Mouse (Mus musculus) heart, postnatal 14 days (tissue): ENCODE results near the gene Ptov1. TPM values are rescaled to one million over a fixed set of nuclear protein-coding genes. Genes with fewer than 3 reads are reported as not detected.
A peak's percentile ranks its signal among the peaks of the same experiment; 100 is the strongest.

Source experiments
- DNase-seq, 2 experiments: peaks; one replicate each; pipeline ENCODE4 v3.0.0; 2021 to 2022
- intact Hi-C: fragments of 180-260 bp; cut with DNase I; formaldehyde crosslinking; loops from one replicate; pipeline ENCODE4 v1.15.1; 2025
- total RNA-seq, 2 experiments: library from RNA; stranded (reverse); gene quantifications; 2 replicates each; pipeline ENCODE4 v1.2.3; 2021

Ptov1 gene
- total RNA-seq, 2 experiments from 2014 or later, result 149 to 160 TPM

- intact Hi-C loops, result loop anchor here (2.0 kb wide), 1 partner anchor 31 kb away; the partner anchor contains the start of genes Atf5, Il4i1 and Nup62
- DNase-seq, result no peak
Observed at GRCm38 (mm10) chr7:44847772-44848171, 21.8 kb downstream of the Ptov1 start.

DNA sequence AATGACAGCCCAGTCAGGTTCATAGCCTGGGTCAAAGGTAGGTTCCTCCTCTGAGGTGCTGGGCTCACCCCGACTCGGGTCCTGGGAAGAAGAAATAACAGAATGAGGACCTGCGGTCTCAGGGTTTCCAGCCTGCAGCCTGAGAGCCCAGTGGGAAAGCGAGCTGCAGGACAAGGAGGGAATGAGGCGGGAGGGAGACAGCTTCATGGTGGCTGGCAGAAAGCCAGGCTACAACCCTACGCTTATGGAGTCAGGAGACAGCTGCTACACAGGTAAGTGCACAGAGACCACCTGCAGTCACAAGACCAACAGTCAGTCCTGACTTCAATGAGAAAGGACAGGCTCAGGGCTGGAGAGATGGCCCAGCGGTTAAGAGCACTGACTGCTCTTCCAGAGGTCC, 22.8 kb downstream of the Ptov1 start:
- intact Hi-C loops, result no loop called here
- no peak for DNase-seq

DNA sequence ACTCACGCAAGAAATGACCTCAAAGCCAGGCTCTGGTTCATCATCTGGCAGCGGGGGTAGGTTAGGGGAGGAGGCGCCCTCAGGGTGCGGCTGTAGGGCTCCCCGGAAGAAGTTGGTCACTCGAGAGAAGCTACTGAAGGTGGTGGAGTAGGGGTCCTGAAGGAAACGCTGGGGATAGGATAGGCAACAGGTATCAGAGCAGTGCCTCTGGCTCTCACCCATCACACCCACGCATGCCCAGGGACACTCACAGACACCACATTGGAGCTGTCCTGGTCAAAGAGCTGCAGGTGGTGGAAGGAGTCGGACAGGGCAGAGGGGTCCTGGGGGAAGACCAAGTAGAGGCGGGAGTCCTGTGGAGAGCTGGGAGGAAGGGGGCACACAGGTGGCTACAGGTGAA, 24.6 kb downstream of the Ptov1 start:
- intact Hi-C loops, result no loop called here
- no peak for DNase-seq

GRCm38 (mm10) chr7:44841825-44842463, 27.6 kb downstream of the Ptov1 start:
- intact Hi-C loops, result no loop called here
- no peak for DNase-seq

GRCm38 (mm10) chr7:44840426-44840825, 29.2 kb downstream of the Ptov1 start:
- no peak for DNase-seq

DNA sequence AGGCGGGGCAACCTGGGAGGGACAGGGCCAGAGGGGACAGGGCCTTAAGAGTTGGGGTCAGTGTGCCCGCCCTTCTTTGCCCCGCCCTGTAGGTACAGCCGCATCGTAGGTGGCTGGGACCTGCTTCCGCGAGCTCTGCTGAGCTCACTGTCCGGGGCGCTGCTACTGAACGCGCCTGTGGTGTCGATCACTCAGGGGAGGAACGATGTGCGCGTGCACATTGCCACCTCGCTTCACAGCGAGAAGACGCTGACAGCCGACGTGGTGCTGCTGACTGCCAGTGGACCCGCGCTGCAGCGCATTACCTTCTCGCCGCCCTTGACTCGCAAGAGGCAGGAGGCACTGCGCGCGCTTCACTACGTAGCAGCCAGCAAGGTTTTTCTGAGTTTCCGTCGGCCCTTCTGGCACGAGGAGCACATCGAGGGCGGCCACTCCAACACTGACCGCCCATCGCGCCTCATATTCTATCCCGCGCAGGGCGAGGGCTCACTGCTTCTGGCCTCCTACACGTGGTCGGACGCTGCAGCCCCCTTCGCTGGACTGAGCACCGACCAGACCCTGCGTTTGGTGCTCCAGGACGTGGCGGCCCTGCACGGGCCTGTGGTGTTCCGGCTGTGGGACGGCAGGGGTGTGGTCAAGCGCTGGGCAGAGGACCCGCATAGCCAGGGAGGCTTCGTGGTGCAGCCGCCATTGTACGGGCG, 29.9 kb downstream of the Ptov1 start:
- intact Hi-C loops, result no loop called here
- DNase-seq, result peak; percentile 34 to 52

More at GRCm38 (mm10) chr7:44840426-44840825, 29.2 kb downstream of the Ptov1 start:
- intact Hi-C loops, result no loop called here

DNA sequence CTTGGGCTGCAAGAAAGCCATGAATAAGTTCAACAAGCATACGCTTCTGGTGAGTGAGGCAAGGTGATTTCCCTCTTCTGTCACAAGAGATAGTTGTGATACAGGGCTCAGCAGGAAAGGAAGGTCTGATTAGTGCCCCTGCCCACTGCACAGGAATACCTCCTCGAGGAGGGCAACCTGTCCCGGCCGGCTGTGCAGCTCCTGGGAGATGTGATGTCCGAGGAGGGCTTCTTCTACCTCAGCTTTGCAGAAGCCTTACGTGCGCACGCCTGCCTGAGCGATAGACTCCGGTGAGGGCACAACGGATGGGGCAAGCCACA, 30.5 kb downstream of the Ptov1 start:
- DNase-seq, result no peak
- intact Hi-C loops, result no loop called here

DNA sequence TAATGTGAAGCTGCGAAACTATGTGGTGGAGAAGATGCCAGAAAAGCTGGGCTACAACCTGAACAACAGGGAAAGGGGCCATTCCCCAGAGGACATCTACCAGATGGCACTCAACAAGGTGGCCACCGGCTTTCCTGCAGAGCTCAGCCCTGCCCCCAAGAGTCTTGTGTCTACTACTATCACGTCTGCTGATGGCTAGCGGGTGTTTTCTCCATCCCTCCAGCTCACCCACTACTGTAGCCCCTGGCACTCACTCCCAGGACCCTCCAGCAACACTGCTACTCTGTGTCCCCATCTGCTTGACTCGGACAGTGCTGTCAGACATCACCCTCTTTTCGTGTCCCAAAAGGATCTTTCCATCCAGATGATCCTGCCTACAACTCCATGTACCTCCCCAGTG, 31.5 kb downstream of the Ptov1 start:
- no peak for DNase-seq
- intact Hi-C loops, result no loop called here

- DNase-seq, result no peak
Observed at GRCm38 (mm10) chr7:44836423-44837053, 33.0 kb downstream of the Ptov1 start.

DNA sequence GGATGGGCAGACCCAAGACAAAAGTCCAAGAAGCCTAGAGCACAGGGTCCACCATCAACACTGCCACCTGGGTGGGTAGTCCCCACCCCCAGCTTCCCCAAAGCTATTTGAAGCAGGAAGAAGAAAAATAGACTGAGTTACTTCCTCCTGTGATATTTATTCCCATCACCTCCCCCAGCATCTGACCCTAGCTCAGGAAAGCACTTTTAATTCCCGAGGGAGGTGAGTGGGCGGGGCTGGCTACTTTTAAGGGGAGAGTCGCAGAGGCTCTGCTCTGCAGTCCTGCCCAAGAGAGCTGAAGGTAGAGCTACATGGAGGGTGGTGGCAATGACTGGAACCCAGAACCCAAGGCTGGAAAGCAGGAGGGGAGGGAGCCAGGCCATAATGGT, 33.6 kb downstream of the Ptov1 start:
- intact Hi-C loops, result no loop called here
- DNase-seq, result peak; percentile 34 to 46

More at GRCm38 (mm10) chr7:44836423-44837053, 33.0 kb downstream of the Ptov1 start:
- intact Hi-C loops, result no loop called here

GRCm38 (mm10) chr7:44835373-44836015, 34.1 kb downstream of the Ptov1 start:
- intact Hi-C loops, result no loop called here
- no peak for DNase-seq

DNA sequence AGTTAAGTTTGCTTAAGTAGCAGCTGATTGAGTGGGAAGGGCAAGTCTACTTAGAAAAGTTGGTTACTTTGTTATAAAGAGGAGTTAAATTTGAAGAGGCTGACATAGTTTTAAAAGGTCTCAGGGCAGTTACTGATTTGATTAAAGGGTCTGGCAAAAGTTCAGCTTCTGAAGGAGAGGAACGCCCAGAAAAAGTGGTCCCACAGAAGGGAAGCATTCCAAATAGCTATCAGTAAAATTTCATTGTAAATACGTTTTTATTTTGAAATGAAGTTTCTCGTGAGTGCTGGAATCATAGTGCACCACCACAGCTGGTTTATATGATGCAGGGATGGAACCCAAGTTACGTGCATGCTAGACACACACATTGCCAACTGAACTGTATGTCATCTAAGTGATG, 36.8 kb downstream of the Ptov1 start:
- DNase-seq, result no peak
- intact Hi-C loops, result no loop called here

DNA sequence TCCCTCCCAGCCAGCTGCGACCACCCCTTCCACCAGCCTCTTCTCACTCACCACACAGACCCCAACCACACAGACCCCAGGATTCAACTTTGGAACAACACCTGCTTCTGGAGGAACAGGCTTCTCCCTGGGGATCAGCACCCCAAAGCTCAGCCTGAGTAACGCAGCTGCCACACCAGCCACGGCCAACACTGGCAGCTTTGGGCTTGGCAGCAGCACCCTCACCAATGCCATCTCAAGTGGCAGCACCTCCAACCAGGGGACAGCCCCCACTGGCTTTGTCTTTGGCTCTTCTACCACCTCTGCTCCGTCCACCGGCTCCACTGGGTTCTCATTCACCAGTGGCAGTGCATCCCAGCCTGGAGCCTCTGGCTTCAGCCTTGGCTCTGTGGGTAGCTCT, 40.9 kb downstream of the Ptov1 start:
- DNase-seq, result no peak
- intact Hi-C loops, result loop anchor here (10.0 kb wide), 1 partner anchor 174 kb away; no protein-coding TSS in a partner anchor

GRCm38 (mm10) chr7:44826771-44827170, 42.8 kb downstream of the Ptov1 start:
- intact Hi-C loops, result loop anchor here (10.0 kb wide), 1 partner anchor 172 kb away; no protein-coding TSS in a partner anchor
- no peak for DNase-seq

DNA sequence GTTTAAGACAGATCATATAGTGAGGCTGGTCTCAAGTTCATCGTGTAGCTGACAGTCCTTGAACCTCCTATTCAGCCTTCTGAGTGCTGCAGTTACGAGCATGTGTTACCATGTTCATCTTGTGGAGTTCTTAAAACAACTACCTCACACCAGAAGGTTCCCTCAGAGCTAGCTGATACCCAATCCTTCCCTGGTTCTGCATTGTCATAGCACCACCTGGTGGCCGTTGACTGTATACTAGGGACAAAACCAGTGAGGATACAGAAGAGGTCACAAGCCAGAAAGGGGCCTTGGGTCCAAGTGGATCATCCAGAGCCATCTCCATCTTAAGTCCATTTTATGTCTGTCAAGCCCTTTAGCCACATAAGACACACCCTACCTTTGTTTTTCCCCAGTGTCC, 44.7 kb downstream of the Ptov1 start:
- intact Hi-C loops, result loop anchor here (1.0 to 10.0 kb wide), 2 partner anchors 101 to 170 kb away; no protein-coding TSS in a partner anchor
- peak; percentile 83 to 89 for DNase-seq

- DNase-seq, result peak in 1 of 2 experiments; percentile 3
- intact Hi-C loops, result loop anchor here (10.0 kb wide), 1 partner anchor 169 kb away; no protein-coding TSS in a partner anchor
Observed at GRCm38 (mm10) chr7:44823409-44823808, 46.2 kb downstream of the Ptov1 start.

DNA sequence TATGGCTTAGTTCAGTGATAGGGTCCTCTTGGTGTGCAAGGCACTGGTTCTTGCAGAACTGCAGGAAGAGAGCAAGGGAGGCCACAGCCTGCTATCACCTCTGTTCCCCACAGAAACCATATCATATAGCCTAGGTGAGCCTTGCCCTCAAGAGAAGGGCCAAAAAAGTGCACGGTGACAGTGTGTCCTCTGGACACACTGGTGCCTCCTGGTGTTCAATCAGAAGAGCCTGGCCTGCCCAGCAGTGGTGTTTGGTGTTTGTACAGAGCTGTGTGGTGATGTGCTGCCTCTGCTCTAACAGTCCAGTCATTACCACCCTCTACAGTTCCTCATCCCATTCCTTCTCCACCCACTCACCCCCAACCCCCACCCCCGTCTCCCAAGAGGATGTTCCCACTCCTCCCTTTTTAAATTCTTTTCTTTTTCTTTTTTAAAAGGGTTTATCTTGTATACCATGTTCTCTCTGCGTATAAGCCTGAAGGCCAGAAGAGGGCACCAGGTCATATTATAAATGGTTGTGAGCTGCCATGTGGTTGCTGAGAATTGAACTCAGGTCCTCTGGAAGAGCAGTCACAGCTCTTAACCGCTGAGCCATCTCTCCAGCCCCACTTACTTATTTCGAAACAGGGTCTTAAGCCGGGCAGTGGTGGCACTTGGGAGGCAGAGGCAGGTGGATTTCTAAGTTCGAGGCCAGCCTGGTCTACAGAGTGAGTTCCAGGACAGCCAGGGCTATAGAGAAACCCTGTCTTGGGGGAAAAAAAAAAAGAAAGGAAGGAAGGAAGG, 47.7 kb downstream of the Ptov1 start:
- peak; percentile 0 to 1 for DNase-seq
- intact Hi-C loops, result loop anchor here (10.0 kb wide), 1 partner anchor 167 kb away; no protein-coding TSS in a partner anchor

DNA sequence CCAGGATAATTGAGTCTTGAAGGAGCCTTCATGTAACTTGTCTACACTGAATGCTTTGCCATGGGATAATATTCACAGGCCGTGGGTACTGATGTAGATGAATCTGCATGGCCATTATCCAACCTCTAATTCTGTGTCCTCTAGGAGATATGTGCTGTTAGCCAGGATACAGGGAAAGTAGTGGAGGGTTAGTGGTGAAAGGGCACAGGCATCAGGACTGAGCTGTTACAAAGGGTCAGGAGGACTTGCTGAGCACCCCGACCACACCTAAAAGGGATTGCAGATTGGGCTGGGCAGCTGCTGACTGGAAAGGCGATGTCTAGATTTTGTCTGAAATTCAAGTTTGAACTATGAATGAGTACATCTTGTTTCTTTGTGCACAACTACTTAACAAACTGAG, 49.1 kb downstream of the Ptov1 start:
- intact Hi-C loops, result loop anchor here (10.0 kb wide), 1 partner anchor 166 kb away; no protein-coding TSS in a partner anchor
- DNase-seq, result peak in 1 of 2 experiments; percentile 1

DNA sequence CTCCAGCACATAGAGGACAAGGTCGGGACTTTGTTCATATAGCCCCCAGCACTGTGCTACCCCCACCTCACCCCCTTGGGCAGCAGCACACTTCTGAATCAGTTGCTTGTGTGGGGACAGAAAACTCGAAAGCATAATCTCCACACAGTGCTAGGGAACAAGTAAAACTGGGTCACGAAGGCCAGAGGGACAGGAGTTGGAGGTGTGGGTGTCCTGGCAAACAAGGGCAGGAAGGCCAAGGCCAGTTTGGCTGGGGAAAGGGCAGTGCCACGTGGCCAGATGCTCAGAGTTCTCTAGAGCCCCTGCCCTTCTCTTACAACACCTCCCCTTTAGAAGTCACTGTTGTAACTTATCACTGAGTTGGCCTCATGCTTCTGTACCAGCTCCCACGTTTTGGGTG, 49.7 kb downstream of the Ptov1 start:
- intact Hi-C loops, result loop anchor here (2.0 to 10.0 kb wide), 2 partner anchors 75 to 165 kb away; no protein-coding TSS in a partner anchor
- peak in 1 of 2 experiments; percentile 8 for DNase-seq

- intact Hi-C loops, result loop anchor here (2.0 kb wide), 1 partner anchor 75 kb away; no protein-coding TSS in a partner anchor
- DNase-seq, result peak in 1 of 2 experiments; percentile 0
Observed at GRCm38 (mm10) chr7:44819391-44819790, 50.2 kb downstream of the Ptov1 start.
